Mouse (Mus musculus): ENCODE measurements around the gene Tecpr2.

GRCm38 (mm10) chr12:111016807-111017206 is 127.7 kb downstream of the Tecpr2 start:
- TF ChIP-seq POLR2A (IDR thresholded peaks at IDR 0.05; ENCODE audit: borderline replicate concordance, insufficient read depth, low read length) (no peak), CTCF (IDR thresholded peaks at IDR 0.05; ENCODE audit: borderline replicate concordance, insufficient read depth, low read depth, low read length) (no peak)
